Mouse (Mus musculus): ENCODE data around the gene Caskin1. TPM values are rescaled to one million over a fixed set of nuclear protein-coding genes. Genes with fewer than 3 reads are reported as not detected.

The Caskin1 gene
- total RNA-seq, 2 experiments from 2014 or later, result 0.34 to 0.91 TPM

DNA sequence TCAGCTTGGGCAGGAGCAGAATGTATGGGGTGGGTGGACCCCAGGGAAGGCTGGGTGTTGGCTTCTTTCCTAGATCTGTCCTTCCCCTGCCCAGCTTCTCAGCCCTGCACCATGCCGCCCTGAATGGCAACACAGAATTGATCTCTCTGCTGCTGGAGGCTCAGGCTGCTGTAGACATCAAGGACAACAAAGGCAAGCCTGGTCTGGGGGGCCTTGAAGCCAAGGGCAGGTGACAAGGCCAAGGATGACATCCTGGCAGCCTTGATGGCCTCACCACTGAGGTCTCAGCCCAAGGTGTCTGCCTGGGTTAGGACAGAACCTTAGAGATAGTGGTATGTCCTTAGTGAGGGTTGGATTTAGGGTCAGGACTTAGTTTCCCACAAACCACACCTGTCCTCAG is 7.6 kb downstream of the Caskin1 start:
- no peak for DNase-seq

DNA sequence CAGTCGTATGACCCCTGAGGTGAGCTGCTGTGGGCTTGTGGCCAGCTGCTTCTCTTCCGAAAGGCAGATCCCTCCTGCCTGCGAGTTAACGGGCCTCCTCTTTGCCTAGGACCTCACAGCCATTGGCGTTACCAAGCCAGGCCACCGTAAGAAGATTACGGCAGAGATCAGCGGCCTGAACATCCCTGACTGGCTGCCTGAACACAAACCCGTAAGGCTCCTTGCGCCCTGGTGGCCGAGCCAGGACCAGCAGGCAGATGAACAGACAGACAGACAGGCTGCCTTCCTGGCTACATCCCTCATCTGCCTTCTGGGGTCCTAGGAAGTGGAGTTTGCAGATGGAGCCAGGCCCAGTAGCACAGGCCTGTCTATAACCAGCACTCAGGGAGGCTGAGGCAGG is 13.8 kb downstream of the Caskin1 start:
- no peak for DNase-seq

DNA sequence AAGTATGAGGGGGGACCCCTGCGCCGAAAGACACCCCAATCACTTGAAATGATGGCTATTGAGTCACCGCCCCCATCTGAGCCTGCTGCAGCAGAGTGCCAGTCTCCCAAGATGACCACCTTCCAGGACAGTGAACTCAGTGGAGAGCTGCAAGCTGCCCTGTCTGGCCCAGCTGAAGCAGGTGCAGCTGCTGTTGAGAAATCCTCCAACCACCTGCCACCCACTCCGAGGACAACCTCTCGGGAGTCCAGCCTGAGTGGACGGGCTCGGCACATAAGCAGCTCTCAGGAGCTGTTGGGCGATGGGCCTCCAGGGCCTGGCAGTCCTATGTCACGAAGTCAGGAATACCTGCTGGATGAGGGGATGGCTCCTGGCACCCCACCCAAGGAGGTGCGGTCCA is 15.7 kb downstream of the Caskin1 start:
- no peak for DNase-seq

DNA sequence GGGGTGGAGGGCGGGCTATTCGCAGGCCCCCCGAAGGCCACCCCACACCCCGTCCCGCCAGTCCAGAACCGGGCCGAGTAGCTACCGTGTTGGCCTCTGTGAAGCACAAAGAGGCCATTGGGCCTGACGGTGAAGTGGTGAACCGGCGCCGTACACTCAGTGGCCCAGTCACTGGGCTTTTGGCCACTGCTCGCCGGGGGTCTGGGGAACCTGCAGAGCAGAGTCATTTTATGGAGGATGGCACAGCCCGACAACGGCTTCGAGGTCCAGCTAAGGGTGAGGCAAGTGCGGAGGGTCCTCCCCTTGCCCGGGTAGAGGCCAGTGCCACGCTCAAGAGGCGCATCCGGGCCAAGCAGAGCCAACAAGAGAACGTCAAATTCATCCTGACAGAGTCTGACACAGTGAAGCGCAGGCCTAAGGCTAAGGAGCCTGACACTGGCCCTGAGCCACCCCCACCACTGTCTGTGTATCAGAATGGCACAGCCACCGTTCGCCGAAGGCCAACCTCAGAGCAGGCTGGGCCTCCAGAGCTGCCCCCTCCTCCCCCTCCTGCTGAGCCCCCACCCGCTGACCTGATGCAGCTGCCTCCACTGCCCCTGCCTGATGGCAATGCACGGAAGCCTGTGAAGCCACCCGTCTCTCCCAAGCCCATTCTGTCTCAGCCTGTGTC is 17.0 kb downstream of the Caskin1 start:
- no peak for DNase-seq

DNA sequence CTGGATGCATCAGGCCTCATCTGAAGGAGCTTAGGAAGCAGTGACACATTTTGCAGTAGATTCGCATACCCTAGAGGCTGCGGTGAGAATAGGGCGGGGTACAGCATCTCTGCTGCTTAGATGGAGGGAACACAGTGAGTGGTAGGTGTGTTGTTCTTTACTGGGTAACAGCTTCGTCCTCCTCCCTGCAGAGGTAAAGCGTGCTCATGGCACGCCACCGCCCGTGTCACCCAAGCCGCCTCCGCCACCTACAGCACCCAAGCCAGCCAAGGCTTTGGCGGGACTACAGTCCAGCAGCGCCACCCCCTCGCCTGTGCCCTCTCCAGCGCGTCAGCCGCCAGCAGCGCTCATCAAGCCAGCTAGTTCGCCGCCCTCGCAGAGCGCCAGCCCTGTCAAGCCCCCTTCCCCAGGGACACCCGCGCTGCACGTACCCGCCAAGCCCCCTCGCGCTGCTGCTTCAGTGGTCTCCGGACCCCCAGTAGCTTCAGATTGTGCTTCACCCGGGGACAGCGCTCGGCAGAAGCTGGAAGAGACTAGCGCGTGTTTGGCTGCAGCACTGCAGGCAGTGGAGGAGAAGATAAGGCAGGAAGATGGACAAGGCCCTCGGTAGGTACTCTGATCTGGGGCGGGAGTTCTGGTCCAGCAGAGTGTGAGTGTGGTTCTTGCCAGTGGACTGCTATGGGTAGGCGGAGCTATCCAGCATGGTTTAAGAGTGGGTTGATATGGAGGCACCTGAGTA is 18.1 kb downstream of the Caskin1 start:
- peak; percentile 44 for DNase-seq

DNA sequence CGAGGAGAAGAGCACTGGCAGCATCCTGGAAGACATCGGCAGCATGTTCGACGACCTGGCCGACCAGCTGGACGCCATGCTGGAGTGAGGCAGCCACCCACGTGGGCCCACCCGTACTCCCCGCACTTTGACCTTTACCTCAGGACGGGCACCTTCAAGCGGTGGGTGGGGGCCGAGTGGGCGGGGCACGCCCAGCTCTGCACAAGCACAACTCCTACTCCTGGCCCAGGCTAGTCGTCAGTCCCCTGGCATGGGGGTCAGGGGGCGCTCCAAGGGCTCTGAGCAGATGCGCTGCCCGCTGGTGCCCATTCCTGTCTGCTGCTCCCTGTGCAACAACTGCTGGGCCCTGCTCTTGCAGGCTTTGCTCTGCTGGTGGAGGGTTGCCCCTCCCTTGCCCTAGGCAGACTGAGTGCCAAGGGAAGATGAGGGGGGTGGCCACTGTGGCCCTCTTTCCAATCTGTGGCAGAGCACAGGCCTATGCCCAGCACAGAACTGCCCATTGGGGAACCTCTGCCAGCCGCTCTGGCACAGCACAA is 18.8 kb downstream of the Caskin1 start:
- DNase-seq, result no peak

DNA sequence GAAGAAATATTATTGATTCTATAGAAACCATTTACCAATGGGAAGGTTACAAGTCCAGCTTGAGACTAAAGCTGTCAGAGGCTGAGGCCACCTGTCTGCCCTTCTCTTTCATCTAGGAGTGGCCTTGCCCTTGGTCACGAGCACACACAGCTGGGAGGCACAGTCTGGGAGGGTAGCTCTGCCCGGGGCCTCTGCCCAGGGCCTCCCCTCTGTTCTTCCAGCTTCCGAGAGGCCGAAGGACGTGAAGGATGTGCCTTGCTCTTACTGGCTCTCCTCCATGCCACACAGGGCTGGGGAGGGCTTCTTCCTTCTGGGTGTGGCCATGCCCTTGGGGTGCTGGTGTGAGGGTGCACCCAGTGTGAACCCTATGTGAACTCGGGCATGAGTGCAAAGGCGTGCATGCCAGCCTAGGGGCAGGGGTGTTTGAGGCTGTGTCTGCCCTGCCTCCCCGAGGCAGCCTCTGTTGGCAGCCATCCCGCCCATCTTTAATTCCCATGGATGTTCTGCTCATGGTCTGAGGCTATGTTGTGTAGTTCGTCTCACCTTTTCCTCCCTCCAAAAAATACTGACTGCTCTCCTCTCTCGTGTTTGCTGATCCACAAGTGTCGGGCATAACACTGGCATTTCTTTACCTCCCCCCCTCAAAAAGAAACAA is 19.5 kb downstream of the Caskin1 start:
- no peak for DNase-seq

DNA sequence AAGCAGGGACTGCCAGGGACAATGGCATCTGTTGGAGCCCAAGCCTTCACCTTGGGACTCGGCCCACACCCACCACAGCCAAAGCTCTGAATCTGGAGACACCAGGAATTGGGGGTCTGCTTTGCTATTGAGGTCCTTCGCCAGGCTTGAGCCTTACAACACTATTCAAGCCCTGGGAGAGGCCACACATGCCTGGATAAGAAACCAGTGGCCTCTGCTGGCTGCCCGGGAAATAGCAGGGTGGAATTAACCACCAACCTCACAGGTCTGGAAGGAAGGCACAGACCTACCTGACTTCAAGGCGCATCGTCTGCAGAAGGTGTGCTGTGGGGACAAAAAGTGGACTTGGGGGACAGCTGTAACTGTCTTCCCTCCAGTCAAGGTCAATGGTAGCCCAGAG is 25.2 kb downstream of the Caskin1 start:
- DNase-seq, result peak; percentile 73

DNA sequence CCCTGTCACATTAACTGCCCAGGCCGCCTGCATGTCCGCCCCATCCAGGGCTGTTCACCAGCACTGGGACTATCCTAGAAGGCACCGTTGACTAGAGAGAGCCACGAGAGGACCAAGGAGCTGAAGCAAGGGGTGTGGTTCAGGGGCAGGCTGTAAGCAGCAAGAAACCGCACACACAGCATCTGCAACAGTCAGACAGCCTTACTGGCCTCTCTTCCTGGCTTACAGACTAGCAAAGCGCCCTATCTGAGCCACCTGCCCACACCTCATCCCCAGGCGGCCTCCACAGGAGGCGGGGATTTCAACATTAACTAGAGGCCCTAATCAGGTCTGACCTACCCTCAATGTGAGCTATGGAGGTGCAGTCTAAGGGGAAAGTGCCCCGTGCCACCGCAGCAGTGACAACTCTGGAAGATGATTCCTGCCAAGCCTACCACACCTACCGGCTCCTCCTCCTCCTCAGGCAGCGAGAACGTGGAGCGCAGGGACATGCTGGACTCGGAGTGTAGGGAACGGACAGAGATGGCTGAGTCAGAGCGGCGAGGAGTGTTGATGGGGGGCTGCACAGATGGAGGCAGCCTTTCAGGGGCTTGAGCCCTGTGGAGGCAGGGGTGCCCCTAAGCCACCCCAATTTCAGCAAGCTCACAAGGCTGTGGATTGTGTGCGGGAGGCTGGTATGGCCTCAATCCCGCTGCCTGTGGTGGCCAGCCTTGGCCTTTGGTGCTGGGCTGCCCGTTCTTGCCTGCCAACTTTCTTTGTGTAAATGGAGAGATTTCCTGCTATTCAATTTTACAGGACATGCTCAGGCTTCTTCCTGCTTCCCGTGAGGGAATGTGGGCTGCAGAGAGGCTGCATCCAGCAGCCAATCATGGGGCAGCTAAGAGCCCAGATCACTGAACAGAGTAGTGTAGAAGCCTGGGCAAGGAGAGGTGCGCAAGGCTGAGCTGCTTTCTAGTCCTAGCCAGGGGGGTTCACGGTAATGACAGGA is 26.2 kb downstream of the Caskin1 start:
- DNase-seq, result no peak

DNA sequence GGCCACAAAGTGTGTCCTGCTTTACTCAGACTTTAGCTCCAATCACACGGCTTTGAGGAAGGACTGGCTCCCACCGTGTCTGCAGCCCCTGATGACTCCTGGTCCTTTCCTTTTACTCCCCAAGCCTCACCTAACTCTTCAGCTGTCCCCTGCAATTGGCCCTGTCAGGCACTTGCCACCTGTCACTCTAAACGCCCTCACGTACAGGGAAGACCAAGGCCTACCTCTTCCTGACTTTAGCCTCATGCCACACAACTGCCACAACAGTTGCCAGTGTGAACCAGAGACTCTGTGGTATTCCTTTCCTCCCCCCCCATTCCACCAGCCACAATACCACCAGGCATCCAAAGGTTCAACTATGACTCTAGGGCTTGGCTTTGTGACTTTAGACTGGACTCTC is 32.0 kb downstream of the Caskin1 start:
- DNase-seq, result no peak

DNA sequence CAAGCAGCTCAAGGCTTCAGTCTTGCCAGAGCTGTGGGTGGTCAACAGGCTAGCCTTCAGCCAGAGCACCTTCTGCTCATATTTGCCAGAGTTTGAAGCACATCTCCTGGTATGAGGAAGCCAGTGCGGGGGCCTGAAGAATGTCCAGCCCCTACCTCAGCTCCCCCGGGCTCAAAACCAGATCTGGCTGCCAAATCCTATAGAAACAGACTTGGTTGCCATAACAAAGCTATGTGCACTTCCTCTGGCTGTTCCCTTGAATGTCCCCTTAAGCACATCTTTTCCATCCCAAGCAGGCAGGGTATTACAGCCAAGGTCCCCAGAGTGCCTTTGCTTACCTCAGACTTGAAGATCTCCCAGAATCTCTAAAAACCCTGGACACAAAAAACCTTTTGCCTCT is 36.3 kb downstream of the Caskin1 start:
- no peak for DNase-seq

DNA sequence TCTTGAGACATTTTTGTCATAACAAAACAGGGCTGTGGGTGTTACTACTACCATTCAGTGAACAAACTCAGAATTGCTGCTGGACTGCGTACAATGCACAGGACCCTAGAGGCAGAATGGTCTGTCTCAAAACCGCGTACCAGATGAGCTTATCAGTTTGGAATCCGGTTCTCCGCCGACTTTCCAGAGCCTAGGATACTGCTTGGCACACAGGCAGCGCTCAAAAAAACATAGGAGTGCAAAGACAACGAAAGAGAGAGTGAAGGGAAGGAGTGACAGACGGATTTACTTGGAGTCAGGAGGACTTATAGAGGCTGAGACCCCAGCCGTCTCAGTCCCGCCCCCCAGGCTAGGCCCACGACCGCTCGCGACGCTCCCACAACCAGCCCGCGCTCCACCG is 38.9 kb downstream of the Caskin1 start:
- DNase-seq, result no peak

DNA sequence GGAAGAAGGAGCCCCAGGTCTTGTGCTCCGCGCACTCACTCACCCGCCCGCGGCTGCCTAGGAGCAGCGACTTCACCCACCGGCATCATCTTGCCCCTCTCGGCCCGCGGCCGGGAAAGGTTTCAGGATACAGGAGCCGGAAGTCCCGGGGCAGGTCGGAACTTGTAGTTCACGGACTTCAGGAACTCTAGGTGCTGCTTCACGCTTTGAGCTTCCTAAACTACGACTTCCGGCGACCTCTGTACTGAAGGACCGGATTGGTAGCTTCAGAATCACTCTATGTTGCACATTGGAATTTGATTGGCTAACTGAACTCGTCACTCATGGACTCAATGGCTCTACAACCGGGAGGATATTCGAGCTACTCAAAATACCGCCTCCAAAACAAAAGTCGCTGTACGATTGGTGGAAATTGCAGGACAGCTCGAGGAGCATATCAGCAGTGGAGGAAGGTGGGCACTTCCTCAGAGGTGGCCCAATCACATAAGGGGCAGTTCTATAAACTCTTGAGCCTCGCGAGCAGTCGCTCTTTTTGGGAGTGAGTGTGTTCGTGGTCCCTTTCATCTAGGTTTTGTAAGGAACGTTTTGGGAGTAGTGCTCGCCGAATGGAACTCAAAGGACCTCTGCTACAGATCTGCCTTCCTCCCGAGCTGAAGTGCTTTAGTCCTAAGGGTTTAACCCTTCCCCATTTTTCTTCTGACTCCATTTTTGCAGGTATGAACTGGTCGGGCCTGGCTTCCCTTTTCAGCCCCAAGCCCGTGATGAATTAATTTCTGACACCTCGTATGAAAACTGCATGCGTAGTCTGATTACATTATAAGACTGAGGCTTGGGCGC is 39.5 kb downstream of the Caskin1 start, which contains the start of gene Traf7:
Traf7 (minus strand) TSS at position 216 of the 837 bp plus-strand sequence.
- DNase-seq, result peak; percentile 92

DNA sequence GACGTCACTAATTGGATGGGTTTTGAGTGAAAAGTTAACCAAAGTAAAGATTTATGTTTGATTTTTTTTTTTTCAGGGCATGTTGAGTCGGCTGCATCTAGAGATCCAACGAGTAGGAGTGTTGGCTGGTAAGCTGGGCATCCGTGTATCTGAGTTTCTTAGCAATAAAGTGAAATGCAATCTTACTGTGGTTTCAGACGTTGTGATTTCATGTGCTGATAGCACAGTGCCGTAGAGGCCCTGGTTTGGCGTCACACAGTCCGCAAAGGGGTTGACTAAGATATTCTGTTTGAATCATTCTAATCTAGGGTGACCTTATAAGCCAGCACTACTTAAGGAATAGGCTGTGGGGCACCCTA is 40.1 kb downstream of the Caskin1 start:
- DNase-seq, result no peak

DNA sequence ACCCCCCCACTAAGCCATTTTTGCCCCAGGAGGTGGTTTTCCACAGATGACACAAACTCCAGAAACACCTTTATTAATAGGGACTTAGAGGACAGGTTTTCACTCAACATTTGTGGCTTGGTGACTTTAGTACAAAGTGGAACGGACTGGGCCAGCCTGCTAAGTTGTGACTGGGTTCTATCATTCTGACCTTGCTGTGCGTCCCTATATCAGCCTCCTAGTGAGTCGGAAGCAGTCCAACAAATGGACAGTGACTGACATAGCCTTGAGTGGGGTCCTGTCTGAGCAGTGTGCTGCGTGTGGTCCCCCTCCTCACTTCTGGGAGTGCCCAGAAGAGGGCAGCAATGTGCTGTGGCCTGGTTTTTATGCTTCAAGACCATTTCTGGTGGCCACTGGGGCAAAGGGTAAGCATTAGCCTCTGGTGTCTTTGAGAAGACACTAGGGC is 40.6 kb downstream of the Caskin1 start:
- DNase-seq, result peak; percentile 79

DNA sequence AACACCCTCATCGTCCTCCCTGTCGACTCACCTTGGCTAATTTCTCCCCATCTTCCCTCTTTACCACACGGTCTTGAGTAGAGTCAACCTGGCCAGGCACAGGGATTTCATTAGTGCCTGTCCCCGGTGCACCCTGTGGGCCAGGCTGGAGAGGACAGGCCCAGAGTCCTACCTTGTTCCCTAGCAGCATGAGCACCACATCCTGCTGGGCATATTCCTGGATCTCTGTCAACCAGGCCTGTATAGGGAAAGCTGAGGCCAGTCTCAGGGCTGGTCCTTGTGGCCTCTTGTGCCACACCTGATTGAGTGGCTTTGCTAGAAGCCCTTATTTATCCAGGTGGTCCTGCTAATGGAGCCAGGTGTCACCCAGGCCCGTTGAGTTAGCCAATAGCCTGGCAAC is 41.5 kb downstream of the Caskin1 start:
- DNase-seq, result no peak

DNA sequence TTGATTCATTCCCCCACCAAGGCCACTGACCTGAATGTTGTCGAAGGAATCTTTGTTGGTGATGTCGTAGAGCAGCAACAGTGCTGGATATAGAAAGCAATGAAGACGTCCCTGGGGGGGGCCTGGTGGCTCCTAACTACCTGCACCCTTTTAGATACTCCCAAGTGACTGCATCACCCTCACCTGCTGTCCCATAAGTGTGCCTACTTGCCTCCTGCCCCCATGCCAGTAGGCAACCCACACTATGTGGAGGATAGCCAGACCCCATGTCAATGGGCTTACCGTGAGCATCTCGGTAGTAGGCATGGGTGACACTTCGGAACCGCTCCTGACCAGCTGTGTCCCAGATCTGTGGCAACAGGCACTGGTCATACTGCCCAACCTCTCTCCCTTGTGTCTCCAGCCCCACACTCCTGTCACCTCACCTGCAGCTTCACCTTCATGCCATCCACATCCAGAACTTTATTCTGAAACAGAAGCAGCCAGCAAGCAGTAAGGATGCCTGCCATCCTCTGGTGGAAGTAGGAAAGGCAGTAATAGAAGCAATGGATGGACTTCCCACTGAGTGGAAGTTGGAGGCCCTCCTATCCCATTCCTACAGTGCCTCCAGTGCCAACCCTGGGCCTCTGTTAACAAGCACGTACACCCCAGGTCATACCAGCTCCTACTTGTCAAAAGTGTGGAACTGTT is 42.1 kb downstream of the Caskin1 start:
- no peak for DNase-seq

DNA sequence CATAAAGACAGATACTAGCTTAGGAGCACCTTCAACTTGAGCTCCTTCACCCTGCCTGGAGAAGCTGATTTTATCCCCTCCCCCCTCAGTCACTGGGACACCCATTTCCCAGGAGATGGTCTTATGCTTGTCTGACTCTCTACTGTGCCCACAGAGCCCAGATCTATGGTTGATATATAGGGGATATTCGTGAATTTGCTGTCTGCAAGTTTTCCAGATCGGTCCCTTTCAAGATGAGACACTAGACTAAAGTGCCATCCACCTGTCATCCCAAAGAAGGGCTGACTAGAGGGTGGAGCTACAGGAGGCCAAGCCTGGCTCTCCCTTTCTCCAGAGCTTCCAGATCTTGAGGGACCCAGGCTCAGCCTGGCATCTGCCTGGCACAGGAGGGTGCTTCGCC is 42.7 kb downstream of the Caskin1 start:
- DNase-seq, result no peak

DNA sequence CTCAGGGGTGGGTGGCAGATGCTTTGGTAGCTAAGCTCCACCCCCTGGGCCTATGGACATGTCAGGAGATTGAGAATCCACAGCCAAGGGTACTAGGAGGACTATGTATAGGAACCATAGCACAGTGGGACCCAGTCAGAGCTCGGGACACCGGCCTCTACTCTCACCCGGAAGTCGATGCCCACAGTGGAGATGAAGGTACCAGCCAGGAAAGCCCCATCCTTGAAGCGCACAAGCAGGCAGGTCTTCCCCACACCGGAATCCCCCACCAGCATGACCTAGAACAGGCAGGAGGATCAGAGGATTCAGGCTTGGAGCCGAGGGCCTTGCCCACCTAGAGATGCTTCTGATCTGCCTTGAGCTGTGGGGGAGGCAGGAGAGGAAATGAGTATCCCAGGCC is 43.6 kb downstream of the Caskin1 start:
- no peak for DNase-seq

Measured in heart, postnatal 4 days (tissue).